Mouse (Mus musculus) liver, embryonic 11.5 days (tissue): ENCODE data around the gene Rpl11. TPM values are rescaled to one million over a fixed set of nuclear protein-coding genes. Genes with fewer than 3 reads are reported as not detected.

Source experiments
- ATAC-seq: fragments of 200-750 bp; cut with Nextera tagmentation; replicated peaks from 2 replicates; pipeline ENCODE4 v1.8.0; 2017; ENCODE audit warnings: moderate number of reproducible peaks, mild to moderate bottlenecking, moderate TSS enrichment, moderate library complexity; ENCODE audit not compliant: low FRiP score
- DNase-seq: peaks from one replicate; pipeline ENCODE4 v3.0.0-alpha.2; 2017; ENCODE audit warnings: low spot score
- H3K27ac ChIP-seq: fragments of 300-500 bp; sonication (generic); 2 replicates; pipeline ENCODE4 v1.5.1; 2014; ENCODE audit warnings: mild to moderate bottlenecking, low read depth, low read length, control low read depth
- H3K27me3 ChIP-seq: fragments of 300-500 bp; sonication (generic); replicated peaks from 2 replicates; pipeline ENCODE4 v1.6.1; 2014; ENCODE audit warnings: low read length, mixed read lengths; ENCODE audit not compliant: control insufficient read depth, insufficient read depth
- H3K36me3 ChIP-seq: fragments of 300-500 bp; sonication (generic); 2 replicates; pipeline ENCODE4 v1.6.1; 2014; ENCODE audit warnings: mild to moderate bottlenecking, low read length, moderate library complexity, mixed read lengths; ENCODE audit not compliant: control insufficient read depth, insufficient read depth
- H3K4me1 ChIP-seq: fragments of 300-500 bp; sonication (generic); replicated peaks from 2 replicates; pipeline ENCODE4 v1.6.1; 2014; ENCODE audit warnings: low read length, mixed read lengths; ENCODE audit not compliant: control insufficient read depth, insufficient read depth
- H3K4me2 ChIP-seq: fragments of 300-500 bp; sonication (generic); 2 replicates; pipeline ENCODE4 v1.6.1; 2014; ENCODE audit warnings: mild to moderate bottlenecking, control low read depth, moderate library complexity
- H3K4me3 ChIP-seq: fragments of 300-500 bp; sonication (generic); 2 replicates; pipeline ENCODE4 v1.5.1; 2014; ENCODE audit warnings: low read depth, low read length, control low read depth
- H3K9ac ChIP-seq: fragments of 300-500 bp; sonication (generic); 2 replicates; pipeline ENCODE4 v1.6.1; 2014; ENCODE audit warnings: low read depth, low read length, control low read depth
- H3K9me3 ChIP-seq: fragments of 300-500 bp; sonication (generic); 2 replicates; pipeline ENCODE4 v1.6.1; 2016; ENCODE audit warnings: low read length, inconsistent platforms, mixed read lengths; ENCODE audit not compliant: control insufficient read depth
- WGBS: fragments of 180-500 bp; shearing (Covaris S2); extraction: QIAGEN DNeasy Blood & Tissue Kit; methylation state at CpG from one replicate; pipeline ENCODE4 v1.1.7; 2014; 5-methylcytosine and 5-hydroxymethylcytosine counted together
- polyA plus RNA-seq: library from polyadenylated mRNA; unstranded; fragments of >200 nt; fragmentation: Nextera tagmentation; extraction: Ambion mirVana; gene quantifications from 2 replicates; pipeline ENCODE4 v1.2.1, GENCODE M21; 2014

Rpl11 gene
- polyA plus RNA-seq, 1 experiment from 2014 or later: 611 TPM

GRCm38 (mm10) chr4:136057916-136058315, 4.7 kb upstream of the Rpl11 start:
- Histone ChIP-seq H3K4me1 (no peaks in the 10 kb centered on the region), H3K36me3 (no peaks in the 10 kb centered on the region), H3K9ac (no peak overlapping the region), H3K4me3 (no peak overlapping the region), H3K27me3 (no peaks in the 10 kb centered on the region), H3K4me2 (no peak overlapping the region), H3K9me3 (no peaks in the 10 kb centered on the region), H3K27ac (no peak overlapping the region)
- no peak for DNase-seq
- WGBS: 81% methylated on average over 5 of the region's 5 CpGs
- ATAC-seq: no peak

GRCm38 (mm10) chr4:136056030-136056429, 2.8 kb upstream of the Rpl11 start:
- WGBS: 35% methylated on average over 1 of the region's 1 CpGs

GRCm38 (mm10) chr4:136053843-136054242, 615 bp upstream of the Rpl11 start:
- H3K27ac ChIP-seq: no peak overlapping the region

More at GRCm38 (mm10) chr4:136056030-136056429, 2.8 kb upstream of the Rpl11 start:
- Histone ChIP-seq H3K4me1 (peaks cover 10% of the 10 kb centered on the region), H3K4me2 (no peak overlapping the region), H3K27me3 (no peaks in the 10 kb centered on the region), H3K27ac (no peak overlapping the region), H3K9ac (no peak overlapping the region), H3K9me3 (no peaks in the 10 kb centered on the region), H3K4me3 (no peak overlapping the region), H3K36me3 (peaks cover 12% of the 10 kb centered on the region)
- no peak for DNase-seq
- ATAC-seq: no peak

GRCm38 (mm10) chr4:136052534-136053246, 538 bp downstream of the Rpl11 start:
- Histone ChIP-seq H3K4me3 (peak overlapping the region; percentile 94), H3K9ac (peak overlapping the region; percentile 100), H3K27me3 (no peaks in the 10 kb centered on the region), H3K4me1 (peaks cover 17% of the 10 kb centered on the region), H3K27ac (peak overlapping the region; percentile 93), H3K36me3 (peaks cover 37% of the 10 kb centered on the region), H3K9me3 (no peaks in the 10 kb centered on the region), H3K4me2 (peak overlapping the region; percentile 88)
- under 1% methylated on average over 50 of the region's 50 CpGs for WGBS
- DNase-seq (no peak), ATAC-seq (peak; percentile 63)

More at GRCm38 (mm10) chr4:136053843-136054242, 615 bp upstream of the Rpl11 start:
- no peak for DNase-seq
- no peak overlapping the region for H3K4me3 ChIP-seq
- WGBS: 63% methylated on average over 5 of the region's 5 CpGs
- H3K4me1 ChIP-seq: peaks cover 15% of the 10 kb centered on the region
- ATAC-seq: no peak
- peaks cover 31% of the 10 kb centered on the region for H3K36me3 ChIP-seq
- no peaks in the 10 kb centered on the region for H3K27me3 ChIP-seq
- H3K9ac ChIP-seq: no peak overlapping the region
- H3K9me3 ChIP-seq: no peaks in the 10 kb centered on the region
- peak overlapping the region; percentile 37; the same call in 1 of the 2 replicates for H3K4me2 ChIP-seq

GRCm38 (mm10) chr4:136052060-136052459, 1.2 kb downstream of the Rpl11 start:
- WGBS: 2% methylated on average over 3 of the region's 3 CpGs
- no peak for ATAC-seq
- Histone ChIP-seq H3K4me3 (peak overlapping the region; percentile 94), H3K9me3 (no peaks in the 10 kb centered on the region), H3K27ac (peak overlapping the region; percentile 93), H3K27me3 (no peaks in the 10 kb centered on the region), H3K9ac (peak overlapping the region; percentile 100), H3K4me2 (peak overlapping the region; percentile 88), H3K36me3 (peaks cover 39% of the 10 kb centered on the region), H3K4me1 (peaks cover 20% of the 10 kb centered on the region)
- DNase-seq: no peak

- Histone ChIP-seq H3K9ac (peak overlapping the region; percentile 46), H3K4me2 (peak overlapping the region; percentile 88), H3K27me3 (no peaks in the 10 kb centered on the region), H3K4me1 (peaks cover 20% of the 10 kb centered on the region), H3K4me3 (peak overlapping the region; percentile 94), H3K9me3 (no peaks in the 10 kb centered on the region), H3K27ac (0 out of 2 replicates have a peak overlapping the region, but pooled peaks have one; percentile 6), H3K36me3 (peaks cover 45% of the 10 kb centered on the region)
- DNase-seq (no peak), ATAC-seq (no peak)
- 94% methylated on average over 6 of the region's 6 CpGs for WGBS
These were observed 3.0 kb downstream of the Rpl11 start for GRCm38 (mm10) chr4:136050226-136050625.

- Histone ChIP-seq H3K4me2 (no peak overlapping the region), H3K4me3 (no peak overlapping the region), H3K4me1 (peaks cover 20% of the 10 kb centered on the region), H3K9me3 (no peaks in the 10 kb centered on the region), H3K9ac (0 out of 2 replicates have a peak overlapping the region, but pooled peaks have one; percentile 1), H3K36me3 (peaks cover 49% of the 10 kb centered on the region), H3K27ac (peak overlapping the region; percentile 41; the same call in 1 of the 2 replicates), H3K27me3 (no peaks in the 10 kb centered on the region)
- 68% methylated on average over 4 of the region's 4 CpGs for WGBS
- DNase-seq (no peak), ATAC-seq (peak; percentile 13; the same call in 1 of the 2 replicates)
These were observed 4.8 kb downstream of the Rpl11 start for GRCm38 (mm10) chr4:136048291-136049032.

GRCm38 (mm10) chr4:136047626-136048025, 5.6 kb downstream of the Rpl11 start:
- H3K4me3 ChIP-seq: no peak overlapping the region
- H3K27ac ChIP-seq: peak overlapping the region; percentile 41; the same call in 1 of the 2 replicates
- DNase-seq: no peak
- ATAC-seq: no peak
- 64% methylated on average over 4 of the region's 4 CpGs for WGBS
- H3K36me3 ChIP-seq: peaks cover 49% of the 10 kb centered on the region
- no peak overlapping the region for H3K4me2 ChIP-seq
- peaks cover 20% of the 10 kb centered on the region for H3K4me1 ChIP-seq
- no peak overlapping the region for H3K9ac ChIP-seq
- no peaks in the 10 kb centered on the region for H3K27me3 ChIP-seq
- no peaks in the 10 kb centered on the region for H3K9me3 ChIP-seq
